Mouse (Mus musculus) cortical plate, adult 2 months (tissue): ENCODE data around the gene Mrnip.

Experiments used
- CTCF ChIP-seq: fragments of 200-500 bp; IDR thresholded peaks from 2 replicates; pipeline ENCODE4 v1.5.1; 2011; ENCODE audit warnings: mild to moderate bottlenecking, control low read depth, low read length; ENCODE audit not compliant: insufficient read depth; ENCODE audit errors: extremely low read depth
- POLR2A ChIP-seq: fragments of 200-500 bp; IDR thresholded peaks from 2 replicates; pipeline ENCODE4 v1.6.1; 2011; ENCODE audit warnings: mild to moderate bottlenecking, low read length, control low read depth; ENCODE audit not compliant: insufficient read depth; ENCODE audit errors: extremely low read depth

DNA sequence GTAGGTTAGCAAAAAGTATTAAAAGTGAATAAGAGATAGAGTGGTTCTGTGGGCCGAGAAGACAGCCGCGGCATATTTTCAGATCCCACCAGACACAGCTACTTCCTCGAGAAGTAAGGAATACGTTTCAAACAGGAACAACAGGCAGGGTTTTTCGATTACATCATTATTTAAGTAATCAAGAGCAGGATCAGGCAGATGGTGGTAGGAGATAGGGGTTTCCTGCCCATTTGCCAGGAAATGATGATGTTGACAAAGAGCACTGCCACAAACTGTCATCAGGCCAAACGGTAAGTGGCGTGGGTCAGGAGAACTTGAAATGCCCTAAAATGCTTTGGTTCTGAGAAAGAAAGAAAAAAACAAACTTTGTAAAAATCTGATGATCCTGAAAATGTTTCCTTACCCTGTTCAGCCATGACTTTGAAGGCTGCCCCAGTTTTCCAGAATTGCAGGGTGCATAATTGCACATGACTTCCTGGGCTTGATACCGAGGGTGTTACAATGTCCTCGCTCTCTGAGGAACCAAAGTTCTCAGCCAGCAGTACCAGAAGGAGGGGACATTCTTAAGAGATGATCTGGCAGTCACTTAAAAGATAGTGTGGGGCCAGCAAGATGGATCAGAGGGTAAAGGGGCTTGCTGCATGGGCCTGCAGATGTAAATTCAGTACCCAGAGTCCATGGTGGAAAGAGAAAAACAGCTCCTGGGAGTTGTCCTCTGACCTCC lies 39.9 kb upstream of the Mrnip start:
- TF ChIP-seq POLR2A = no peak
- no peak for TF ChIP-seq CTCF
